Mouse (Mus musculus) forebrain, embryonic 14.5 days (tissue): ENCODE data around the gene Cacna2d3. TPM values are rescaled to one million over a fixed set of nuclear protein-coding genes. Genes with fewer than 3 reads are reported as not detected.

Source experiments
- ATAC-seq: fragments of 200-750 bp; cut with Nextera tagmentation; 2 replicates; pipeline ENCODE4 v1.8.0; 2017; ENCODE audit warnings: mild to moderate bottlenecking, moderate library complexity
- DNase-seq: peaks from one replicate; pipeline ENCODE4 v3.0.0-alpha.2; 2015; ENCODE audit warnings: low spot score
- H3K27ac ChIP-seq: fragments of 300-500 bp; sonication (generic); 2 replicates; pipeline ENCODE4 v1.5.1; 2014; ENCODE audit warnings: low read depth, mild to moderate bottlenecking, control low read depth, low read length, moderate library complexity
- H3K27me3 ChIP-seq: fragments of 300-500 bp; sonication (generic); replicated peaks from 2 replicates; pipeline ENCODE4 v1.6.1; 2014; ENCODE audit warnings: low read length, control low read depth, mixed read lengths; ENCODE audit not compliant: control insufficient read depth, insufficient read depth
- H3K36me3 ChIP-seq: fragments of 300-500 bp; sonication (generic); 2 replicates; pipeline ENCODE4 v1.6.1; 2014; ENCODE audit warnings: low read length, control low read depth; ENCODE audit not compliant: control insufficient read depth, insufficient read depth
- H3K4me1 ChIP-seq: fragments of 300-500 bp; sonication (generic); 2 replicates; pipeline ENCODE4 v1.6.1; 2014; ENCODE audit warnings: antibody characterized with exemption, low read length, control low read depth; ENCODE audit not compliant: control insufficient read depth, insufficient read depth
- H3K4me2 ChIP-seq: fragments of 300-500 bp; sonication (generic); 2 replicates; pipeline ENCODE4 v1.6.1; 2014; ENCODE audit warnings: mild to moderate bottlenecking, control low read depth, low read length
- H3K4me3 ChIP-seq: fragments of 300-500 bp; sonication (generic); 2 replicates; pipeline ENCODE4 v1.5.1; 2014; ENCODE audit warnings: low read depth, low read length, control low read depth
- H3K9ac ChIP-seq: fragments of 300-500 bp; sonication (generic); 2 replicates; pipeline ENCODE4 v1.6.1; 2014; ENCODE audit warnings: mild to moderate bottlenecking, low read length, control low read depth, moderate library complexity
- H3K9me3 ChIP-seq: fragments of 300-500 bp; sonication (generic); replicated peaks from 2 replicates; pipeline ENCODE4 v1.6.1; 2016; ENCODE audit warnings: low read length, control low read depth, mixed read lengths; ENCODE audit not compliant: control insufficient read depth
- WGBS: fragments of 180-500 bp; shearing (Covaris S2); extraction: QIAGEN DNeasy Blood & Tissue Kit; methylation state at CpG from one replicate; pipeline ENCODE4 v1.1.7; 2014; 5-methylcytosine and 5-hydroxymethylcytosine counted together
- polyA plus RNA-seq: library from polyadenylated mRNA; unstranded; fragments of >200 nt; fragmentation: Nextera tagmentation; extraction: Ambion mirVana; gene quantifications from 2 replicates; pipeline ENCODE4 v1.2.1, GENCODE M21; 2014

The Cacna2d3 gene
- polyA plus RNA-seq, 1 experiment from 2014 or later, result 14.5 TPM

- no peak overlapping the region for H3K27ac ChIP-seq
- no peak for DNase-seq
These were observed 542.2 kb downstream of the Cacna2d3 start for GRCm38 (mm10) chr14:29179397-29179888.

DNA sequence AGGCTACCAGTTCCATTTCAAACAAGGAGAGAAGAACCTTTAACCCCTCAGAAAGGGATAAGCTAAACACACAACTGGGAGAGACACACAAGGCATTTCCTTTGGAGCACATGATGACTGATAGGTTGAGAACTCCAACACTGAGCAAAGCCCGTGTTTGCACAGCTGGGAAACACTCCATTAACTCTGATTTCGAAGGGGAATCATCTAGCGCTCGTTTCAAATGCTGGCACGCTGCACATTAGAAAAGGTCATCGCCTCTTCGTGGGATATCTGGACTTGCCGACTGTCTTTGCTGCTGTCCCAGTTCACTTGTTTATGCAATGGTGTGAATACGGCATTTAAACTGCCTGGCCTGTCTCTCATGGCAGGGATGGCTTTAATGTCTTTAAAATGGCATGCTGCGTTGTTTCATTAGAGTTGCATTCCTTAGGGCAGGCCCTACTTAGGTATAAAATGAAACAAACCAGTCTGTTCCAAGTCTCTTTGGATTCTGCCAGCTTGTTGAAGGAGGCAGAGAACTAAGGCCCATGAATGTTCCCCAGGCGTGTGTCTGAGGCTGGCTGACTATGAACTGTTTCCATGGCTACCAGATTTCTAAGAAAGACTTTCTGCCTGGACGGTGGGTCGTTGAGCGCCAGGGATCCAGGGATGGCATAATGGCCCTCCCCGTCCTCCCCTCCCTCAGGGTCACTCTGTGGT lies 542.8 kb downstream of the Cacna2d3 start:
- Histone ChIP-seq H3K4me3 (no peak overlapping the region), H3K9me3 (no peaks in the 10 kb centered on the region), H3K36me3 (no peaks in the 10 kb centered on the region), H3K4me1 (peaks cover 5% of the 10 kb centered on the region; the same call in 1 of the 2 replicates), H3K9ac (no peak overlapping the region), H3K27me3 (no peaks in the 10 kb centered on the region), H3K27ac (no peak overlapping the region), H3K4me2 (no peak overlapping the region)
- DNase-seq, result peak; percentile 76
- ATAC-seq, result peak; percentile 86
- WGBS, result 28% methylated on average over 15 of the region's 15 CpGs

More at GRCm38 (mm10) chr14:29179397-29179888, 542.2 kb downstream of the Cacna2d3 start:
- no peaks in the 10 kb centered on the region for H3K9me3 ChIP-seq
- H3K27me3 ChIP-seq, result no peaks in the 10 kb centered on the region
- no peak overlapping the region for H3K9ac ChIP-seq
- ATAC-seq, result 0 out of 2 replicates have a peak, but pooled peaks have one; percentile 7
- peaks cover 5% of the 10 kb centered on the region; the same call in 1 of the 2 replicates for H3K4me1 ChIP-seq
- 56% methylated on average over 11 of the region's 11 CpGs for WGBS
- H3K36me3 ChIP-seq, result no peaks in the 10 kb centered on the region
- no peak overlapping the region for H3K4me3 ChIP-seq
- H3K4me2 ChIP-seq, result no peak overlapping the region

GRCm38 (mm10) chr14:29174762-29175161 lies 546.9 kb downstream of the Cacna2d3 start:
- no peaks in the 10 kb centered on the region for H3K27me3 ChIP-seq
- H3K4me2 ChIP-seq, result no peak overlapping the region
- 88% methylated on average over 3 of the region's 3 CpGs for WGBS
- ATAC-seq (no peak), DNase-seq (no peak)
- H3K36me3 ChIP-seq, result no peaks in the 10 kb centered on the region
- no peak overlapping the region for H3K4me3 ChIP-seq
- no peak overlapping the region for H3K9ac ChIP-seq
- peaks cover 5% of the 10 kb centered on the region; the same call in 1 of the 2 replicates for H3K4me1 ChIP-seq
- H3K27ac ChIP-seq, result no peak overlapping the region
- no peaks in the 10 kb centered on the region for H3K9me3 ChIP-seq

- Histone ChIP-seq H3K27me3 (no peaks in the 10 kb centered on the region), H3K36me3 (no peaks in the 10 kb centered on the region), H3K9ac (no peak overlapping the region), H3K4me1 (no peaks in the 10 kb centered on the region), H3K4me3 (no peak overlapping the region), H3K4me2 (no peak overlapping the region), H3K27ac (no peak overlapping the region), H3K9me3 (no peaks in the 10 kb centered on the region)
- 92% methylated on average over 2 of the region's 2 CpGs for WGBS
- ATAC-seq, result no peak
- DNase-seq, result no peak
These were observed 549.5 kb downstream of the Cacna2d3 start for GRCm38 (mm10) chr14:29172207-29172606.

- H3K4me2 ChIP-seq, result no peak overlapping the region
- H3K27ac ChIP-seq, result peak overlapping the region; percentile 33; the same call in 1 of the 2 replicates
- H3K4me1 ChIP-seq, result no peaks in the 10 kb centered on the region; the same call in 1 of the 2 replicates
- H3K4me3 ChIP-seq, result no peak overlapping the region
- 62% methylated on average over 6 of the region's 6 CpGs for WGBS
- no peaks in the 10 kb centered on the region for H3K27me3 ChIP-seq
- no peaks in the 10 kb centered on the region for H3K9me3 ChIP-seq
- ATAC-seq (no peak), DNase-seq (peak; percentile 33)
- H3K36me3 ChIP-seq, result no peaks in the 10 kb centered on the region
- H3K9ac ChIP-seq, result no peak overlapping the region
These were observed 557.0 kb downstream of the Cacna2d3 start for GRCm38 (mm10) chr14:29164653-29165030.

DNA sequence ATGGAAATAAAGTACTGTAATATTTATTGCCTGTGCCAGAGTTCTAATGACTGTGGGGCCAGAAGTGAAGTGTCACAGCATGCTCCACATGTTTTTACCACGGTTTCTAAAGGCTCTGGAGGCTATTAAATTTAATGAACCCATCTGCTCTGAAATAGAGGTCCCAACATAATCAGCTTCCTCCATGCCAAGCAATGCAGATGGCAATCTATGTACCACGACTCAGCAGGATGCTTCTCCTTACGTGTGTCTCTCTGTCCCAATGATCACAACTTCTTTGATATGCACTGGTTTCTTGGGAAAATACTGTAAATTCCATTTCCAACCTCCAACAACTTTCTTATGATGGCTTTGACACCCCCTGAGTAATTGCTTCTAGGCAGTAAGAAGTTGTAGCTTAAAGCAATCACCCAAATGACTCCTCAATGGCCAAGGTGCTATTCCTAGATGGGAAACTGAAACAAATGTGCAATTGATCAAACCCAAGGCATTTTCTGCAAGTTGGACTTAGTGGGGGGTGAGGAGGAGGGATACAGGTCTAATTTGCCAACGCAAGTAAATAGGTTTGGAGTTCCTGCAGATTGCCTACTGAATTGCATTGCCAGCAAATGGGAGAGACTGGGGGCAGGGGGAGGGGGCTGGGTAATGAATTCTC lies 557.5 kb downstream of the Cacna2d3 start:
- peak; percentile 74 for DNase-seq
- Histone ChIP-seq H3K27ac (no peak overlapping the region), H3K4me1 (no peaks in the 10 kb centered on the region; the same call in 1 of the 2 replicates), H3K9me3 (no peaks in the 10 kb centered on the region; the same call in 1 of the 2 replicates), H3K4me3 (no peak overlapping the region), H3K27me3 (no peaks in the 10 kb centered on the region), H3K4me2 (no peak overlapping the region), H3K9ac (no peak overlapping the region), H3K36me3 (no peaks in the 10 kb centered on the region)
- ATAC-seq, result peak; percentile 60; the same call in 1 of the 2 replicates
- whole genome bisulfite sequencing, result 39% methylated on average over 4 of the region's 4 CpGs

GRCm38 (mm10) chr14:29159803-29160202 lies 561.9 kb downstream of the Cacna2d3 start:
- WGBS, result 83% methylated on average over 3 of the region's 3 CpGs
- H3K27ac ChIP-seq, result no peak overlapping the region
- H3K4me3 ChIP-seq, result no peak overlapping the region
- H3K27me3 ChIP-seq, result no peaks in the 10 kb centered on the region
- no peak for DNase-seq
- no peaks in the 10 kb centered on the region for H3K36me3 ChIP-seq
- H3K4me2 ChIP-seq, result no peak overlapping the region
- ATAC-seq, result no peak
- H3K9me3 ChIP-seq, result no peaks in the 10 kb centered on the region; the same call in 1 of the 2 replicates
- no peaks in the 10 kb centered on the region; the same call in 1 of the 2 replicates for H3K4me1 ChIP-seq
- no peak overlapping the region for H3K9ac ChIP-seq

DNA sequence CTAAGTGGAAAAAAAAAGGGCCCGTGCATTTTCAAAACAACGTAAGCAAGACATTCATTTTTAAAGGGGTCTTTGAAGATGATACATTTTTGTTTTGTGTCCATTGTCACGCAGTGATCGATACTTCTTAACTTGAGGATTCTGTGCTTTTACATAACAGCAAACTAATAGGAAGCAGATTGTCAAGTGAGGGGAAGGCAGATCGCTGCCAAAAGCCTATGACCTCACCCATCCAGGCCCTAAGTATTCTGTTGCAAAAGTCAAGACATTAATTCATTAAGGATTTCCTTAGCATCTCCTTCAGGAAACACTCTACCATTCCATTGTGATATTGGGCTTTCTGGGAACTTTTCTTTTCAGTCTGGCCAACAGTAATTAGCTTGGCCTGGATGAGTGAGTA lies 564.6 kb downstream of the Cacna2d3 start:
- no peaks in the 10 kb centered on the region for H3K27me3 ChIP-seq
- no peak overlapping the region for H3K4me2 ChIP-seq
- H3K4me3 ChIP-seq, result no peak overlapping the region
- WGBS, result 91% methylated on average over 5 of the region's 5 CpGs
- no peak for ATAC-seq
- no peaks in the 10 kb centered on the region; the same call in 1 of the 2 replicates for H3K9me3 ChIP-seq
- no peak for DNase-seq
- H3K9ac ChIP-seq, result no peak overlapping the region
- no peaks in the 10 kb centered on the region for H3K4me1 ChIP-seq
- no peak overlapping the region for H3K27ac ChIP-seq
- no peaks in the 10 kb centered on the region for H3K36me3 ChIP-seq

GRCm38 (mm10) chr14:29144184-29144583 lies 577.5 kb downstream of the Cacna2d3 start:
- WGBS, result 40% methylated on average over 2 of the region's 2 CpGs
- H3K4me2 ChIP-seq, result no peak overlapping the region
- DNase-seq (peak; percentile 42), ATAC-seq (peak; percentile 44; the same call in 1 of the 2 replicates)
- H3K27ac ChIP-seq, result no peak overlapping the region
- H3K4me1 ChIP-seq, result no peaks in the 10 kb centered on the region
- no peaks in the 10 kb centered on the region for H3K9me3 ChIP-seq
- H3K9ac ChIP-seq, result no peak overlapping the region
- H3K4me3 ChIP-seq, result no peak overlapping the region
- no peaks in the 10 kb centered on the region for H3K36me3 ChIP-seq
- H3K27me3 ChIP-seq, result no peaks in the 10 kb centered on the region
